Mouse (Mus musculus): Measurements from ENCODE around the gene Sipa1l3.

Gene Sipa1l3

GRCm38 (mm10) chr7:29372123-29372522, 146.3 kb downstream of the Sipa1l3 start:
- no peak for DNase-seq (ENCODE audit: low spot score in 2 of 2)

GRCm38 (mm10) chr7:29370031-29370430, 148.4 kb downstream of the Sipa1l3 start:
- DNase-seq (ENCODE audit: low spot score in 2 of 2): no peak

- DNase-seq (ENCODE audit: low spot score in 2 of 2): no peak
These were observed 150.5 kb downstream of the Sipa1l3 start for GRCm38 (mm10) chr7:29368004-29368320.

GRCm38 (mm10) chr7:29367166-29368003, 151.1 kb downstream of the Sipa1l3 start:
- DNase-seq (ENCODE audit: low spot score in 2 of 2): no peak

GRCm38 (mm10) chr7:29364052-29364451, 154.4 kb downstream of the Sipa1l3 start:
- no peak for DNase-seq (ENCODE audit: low spot score in 2 of 2)

GRCm38 (mm10) chr7:29361497-29361896, 156.9 kb downstream of the Sipa1l3 start:
- no peak for DNase-seq (ENCODE audit: low spot score in 2 of 2)

- DNase-seq (ENCODE audit: low spot score in 2 of 2): no peak
These were observed 163.0 kb downstream of the Sipa1l3 start for GRCm38 (mm10) chr7:29355406-29355805.

GRCm38 (mm10) chr7:29354161-29354560, 164.3 kb downstream of the Sipa1l3 start:
- DNase-seq (ENCODE audit: low spot score in 2 of 2): no peak

- DNase-seq (ENCODE audit: low spot score in 2 of 2): no peak
These were observed 166.2 kb downstream of the Sipa1l3 start for GRCm38 (mm10) chr7:29352246-29352645.

- DNase-seq (ENCODE audit: low spot score in 2 of 2): no peak
These were observed 168.0 kb downstream of the Sipa1l3 start for GRCm38 (mm10) chr7:29350489-29350888.

GRCm38 (mm10) chr7:29346212-29346611, 172.2 kb downstream of the Sipa1l3 start:
- no peak for DNase-seq (ENCODE audit: low spot score in 2 of 2)

- DNase-seq (ENCODE audit: low spot score in 2 of 2): no peak
These were observed 172.9 kb downstream of the Sipa1l3 start for GRCm38 (mm10) chr7:29345534-29345933.

GRCm38 (mm10) chr7:29343746-29344145, 174.7 kb downstream of the Sipa1l3 start:
- DNase-seq (ENCODE audit: low spot score in 2 of 2): no peak

- no peak for DNase-seq (ENCODE audit: low spot score in 2 of 2)
These were observed 175.8 kb downstream of the Sipa1l3 start for GRCm38 (mm10) chr7:29342489-29343092.

GRCm38 (mm10) chr7:29341722-29342121, 176.7 kb downstream of the Sipa1l3 start:
- DNase-seq (ENCODE audit: low spot score in 2 of 2): no peak

GRCm38 (mm10) chr7:29340838-29341237, 177.6 kb downstream of the Sipa1l3 start:
- DNase-seq (ENCODE audit: low spot score in 2 of 2): no peak

GRCm38 (mm10) chr7:29340247-29340646, 178.2 kb downstream of the Sipa1l3 start:
- no peak for DNase-seq (ENCODE audit: low spot score in 2 of 2)

- peak in 1 of 2 experiments; percentile 24 for DNase-seq (ENCODE audit: low spot score in 2 of 2)
These were observed 179.3 kb downstream of the Sipa1l3 start for GRCm38 (mm10) chr7:29338984-29339679.

GRCm38 (mm10) chr7:29338351-29338919, 180.0 kb downstream of the Sipa1l3 start:
- DNase-seq (ENCODE audit: low spot score in 2 of 2): peak in 1 of 2 experiments; percentile 21

- no peak for DNase-seq (ENCODE audit: low spot score in 2 of 2)
These were observed 180.7 kb downstream of the Sipa1l3 start for GRCm38 (mm10) chr7:29337766-29338165.

- DNase-seq (ENCODE audit: low spot score in 2 of 2): no peak
These were observed 181.6 kb downstream of the Sipa1l3 start for GRCm38 (mm10) chr7:29336795-29337319.
